Mouse (Mus musculus) kidney, adult 9 months (tissue): Measurements from ENCODE around the gene Bckdk.
"Not testable (repeated sequence)": the region's sequence is repeated elsewhere in the genome, so short reads cannot be mapped to it uniquely, and the experiment has no call there.

Experiments used
- DNase-seq: peaks from one replicate; pipeline ENCODE4 v3.0.0; 2022

The Bckdk gene

GRCm38 (mm10) chr7:127931351-127932135, 27.7 kb downstream of the Bckdk start:
- peak; percentile 81 for DNase-seq

GRCm38 (mm10) chr7:127932273-127933031, 28.6 kb downstream of the Bckdk start:
- peak; percentile 73 for DNase-seq

- DNase-seq, result no peak
Measured at GRCm38 (mm10) chr7:127934075-127934474, 30.2 kb downstream of the Bckdk start.

- peak; percentile 97 for DNase-seq
Measured at GRCm38 (mm10) chr7:127935028-127935722, 31.3 kb downstream of the Bckdk start.

DNA sequence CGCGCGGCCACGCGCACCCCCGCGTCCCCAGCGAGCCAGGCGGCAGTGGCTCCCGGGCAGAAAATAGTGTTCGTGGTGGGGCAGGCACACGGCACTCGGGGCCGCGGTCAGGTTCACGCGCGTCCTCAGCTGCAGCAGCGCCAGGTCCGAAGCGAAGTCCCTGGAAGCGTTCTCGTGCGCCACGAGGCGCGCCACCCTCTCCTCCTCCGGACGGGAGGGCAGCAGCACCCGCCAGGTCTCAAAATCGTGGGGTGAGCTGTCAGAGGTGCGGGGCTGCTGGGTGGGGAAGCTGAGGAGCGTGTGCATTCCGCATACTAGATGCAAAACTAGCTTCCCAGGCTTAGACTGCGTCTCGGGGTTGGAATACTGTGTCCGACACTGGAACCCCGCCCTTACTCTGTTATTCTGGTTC, 31.9 kb downstream of the Bckdk start:
- no peak for DNase-seq

- no peak for DNase-seq
Measured at GRCm38 (mm10) chr7:127936216-127936884, 32.5 kb downstream of the Bckdk start.

GRCm38 (mm10) chr7:127942097-127942496, 38.2 kb downstream of the Bckdk start:
- DNase-seq, result not testable (repeated sequence)

DNA sequence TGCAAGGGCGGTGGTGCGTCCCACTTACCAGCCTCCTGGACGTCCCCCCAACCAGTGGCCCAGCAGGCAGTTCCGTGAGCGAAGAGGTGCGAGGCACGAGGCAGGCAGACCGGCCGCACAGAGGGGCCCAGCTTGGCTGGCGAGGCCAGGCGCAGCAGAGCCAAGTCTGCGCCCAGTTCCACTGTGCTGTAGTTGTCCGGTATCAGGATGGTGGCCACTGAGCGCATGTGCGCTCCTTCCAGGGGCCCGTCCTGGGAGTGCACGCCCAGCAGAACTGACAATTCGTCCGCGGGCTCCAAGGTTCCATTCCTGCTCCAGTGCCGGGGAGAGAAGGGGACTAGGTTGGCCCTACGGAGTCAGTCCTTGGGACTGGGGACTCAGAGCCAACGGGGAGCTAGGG, 40.7 kb downstream of the Bckdk start:
- DNase-seq, result no peak

GRCm38 (mm10) chr7:127946470-127947023, 42.7 kb downstream of the Bckdk start, which contains the start of gene Prss36:
Prss36 (minus strand) TSS chr7:127946725.
- DNase-seq, result no peak

DNA sequence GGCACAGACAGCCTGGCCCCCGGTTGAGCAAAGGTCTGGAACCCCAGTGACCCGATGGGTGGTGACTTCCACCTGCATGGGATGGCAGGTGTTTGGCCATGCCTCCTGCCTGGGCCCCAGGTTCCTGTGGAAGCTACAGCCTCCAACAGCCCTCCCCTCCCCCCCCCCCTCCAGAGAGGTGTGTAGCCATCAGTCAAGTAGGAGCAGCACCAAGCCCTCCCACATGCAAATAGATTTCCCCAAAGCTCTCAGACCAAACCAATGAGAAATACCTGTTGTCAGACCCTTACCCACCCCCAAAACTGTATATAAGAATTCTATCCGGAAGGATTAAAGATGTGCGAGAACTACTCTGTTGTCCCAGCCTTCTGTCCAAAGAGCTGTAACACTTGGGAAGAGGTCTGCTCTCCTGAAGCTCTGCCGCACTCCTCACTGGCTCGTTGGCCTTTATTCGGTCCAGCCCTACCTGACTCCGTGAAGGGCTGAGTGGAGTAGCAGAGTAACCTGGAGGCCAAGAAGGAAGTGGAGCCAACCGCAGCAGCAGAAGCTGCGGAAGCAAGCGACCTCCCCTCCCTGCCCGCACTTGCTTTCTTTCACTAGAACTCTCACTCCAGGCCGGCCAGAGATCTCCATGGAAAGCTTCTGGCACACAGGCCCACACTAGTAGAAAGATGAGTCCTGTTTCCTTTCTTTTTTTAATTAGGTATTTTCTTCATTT, 49.1 kb downstream of the Bckdk start:
- DNase-seq, result no peak

DNA sequence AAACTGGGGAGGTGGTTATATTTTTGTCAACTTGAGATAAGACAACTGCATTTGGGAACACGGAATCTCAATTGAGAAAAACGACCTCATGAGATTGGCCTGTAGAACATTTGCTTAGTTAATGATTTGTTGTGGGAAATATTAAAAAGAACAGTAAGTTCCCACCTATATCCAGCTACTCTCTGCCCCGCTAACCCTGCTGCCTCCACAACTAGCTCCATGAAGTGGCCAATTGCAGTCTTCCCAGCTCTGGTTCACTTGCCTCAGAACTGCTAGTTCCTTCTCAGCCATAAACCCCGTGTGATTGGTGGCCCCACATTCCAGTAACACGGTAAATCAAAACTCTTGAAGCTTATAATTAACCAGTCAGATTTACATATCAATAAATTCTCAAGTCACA, 55.5 kb downstream of the Bckdk start:
- peak; percentile 68 for DNase-seq
